Mouse (Mus musculus): ENCODE results near the gene Stard3nl.
"Not testable (repeated sequence)": the region's sequence is repeated elsewhere in the genome, so short reads cannot be mapped to it uniquely, and the experiment has no call there.

DNA sequence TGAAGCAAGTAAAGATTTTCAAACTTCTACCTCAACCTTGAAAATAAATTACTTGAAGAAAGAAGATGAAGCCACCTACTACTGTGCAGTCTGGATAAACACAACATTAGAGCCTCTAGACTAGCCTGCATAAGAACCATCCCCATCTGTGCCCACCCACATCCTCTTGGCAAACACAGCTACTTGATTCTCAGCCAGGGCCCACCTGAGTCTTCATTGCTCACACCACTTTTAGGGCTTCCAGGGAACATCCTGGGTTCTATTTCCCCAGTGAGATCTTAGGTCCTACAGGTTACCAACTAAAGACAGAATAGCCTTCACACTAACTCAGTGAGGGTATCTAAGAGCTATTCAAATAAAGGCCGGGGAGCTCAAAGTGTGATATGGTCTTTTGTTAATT is 55.2 kb downstream of the Stard3nl start:
- TF ChIP-seq CTCF, POLR2A (IDR thresholded peaks at IDR 0.05; ENCODE audit: insufficient read depth, low read depth, low read length): not testable (repeated sequence)

Data from olfactory bulb, adult 2 months (tissue).